Mouse (Mus musculus): Measurements from ENCODE around the gene Aox1. TPM values are rescaled to one million over a fixed set of nuclear protein-coding genes. Genes with fewer than 3 reads are reported as not detected.
A peak's percentile ranks its signal among the peaks of the same experiment; 100 is the strongest.
"Not testable (repeated sequence)": the region's sequence is repeated elsewhere in the genome, so short reads cannot be mapped to it uniquely, and the experiment has no call there.

The Aox1 gene
- polyA plus RNA-seq, 2 experiments, result 0.16 to 0.32 TPM

GRCm38 (mm10) chr1:58031160-58031769 lies 1.5 kb downstream of the Aox1 start:
- H3K9me3 ChIP-seq (ENCODE audit: control insufficient read depth, low read length), result no peaks in the 10 kb centered on the region
- DNase-seq (ENCODE audit: low read depth in 3 of 3, low spot score in 3 of 3) (peak in 2 of 3 experiments; percentile 32 to 38), ATAC-seq (ENCODE audit: insufficient read depth) (no peak)
- H3K4me1 ChIP-seq (replicated peaks; ENCODE audit: control insufficient read depth in 2 of 2, insufficient read depth in 2 of 2, low read length in 1 of 2), result peaks cover 10 to 27% of the 10 kb centered on the region in 2 experiments
- TF ChIP-seq EP300 (IDR thresholded peaks at IDR 0.05; ENCODE audit: low read depth), result no peak
- peak; percentile 94 for TF ChIP-seq CTCF (IDR thresholded peaks at IDR 0.05; ENCODE audit: low read depth)
- H3K27ac ChIP-seq, result no peak overlapping the region
- H3K4me2 ChIP-seq (ENCODE audit: low read depth), result no peak overlapping the region
- no peak overlapping the region for H3K9ac ChIP-seq (replicated peaks)
- H3K36me3 ChIP-seq (replicated peaks; ENCODE audit: control insufficient read depth, insufficient read depth, low read depth), result no peaks in the 10 kb centered on the region
- no peaks in the 10 kb centered on the region for H3K27me3 ChIP-seq (ENCODE audit: control insufficient read depth, insufficient read depth, low read length)
- WGBS (ENCODE audit: insufficient replicate concordance), result 50% methylated on average over 10 of the region's 10 CpGs
- no peak overlapping the region for H3K4me3 ChIP-seq (ENCODE audit: insufficient read depth in 1 of 2, low read depth in 2 of 2, low read length in 2 of 2)

GRCm38 (mm10) chr1:58037306-58037705 lies 7.6 kb downstream of the Aox1 start:
- not testable (repeated sequence) for H3K9ac ChIP-seq (replicated peaks); H3K27me3 ChIP-seq (ENCODE audit: control insufficient read depth, insufficient read depth, low read length); ATAC-seq (ENCODE audit: insufficient read depth); H3K9me3 ChIP-seq (ENCODE audit: control insufficient read depth, low read length); H3K36me3 ChIP-seq (replicated peaks; ENCODE audit: control insufficient read depth, insufficient read depth, low read depth); H3K4me1 ChIP-seq (replicated peaks; ENCODE audit: control insufficient read depth in 2 of 2, insufficient read depth in 2 of 2, low read length in 1 of 2); H3K4me3 ChIP-seq (ENCODE audit: insufficient read depth in 1 of 2, low read depth in 2 of 2, low read length in 2 of 2); DNase-seq (ENCODE audit: low read depth in 3 of 3, low spot score in 3 of 3); H3K27ac ChIP-seq; H3K4me2 ChIP-seq (ENCODE audit: low read depth)
- WGBS (ENCODE audit: insufficient replicate concordance), result 77% methylated on average over 9 of the region's 9 CpGs

- Histone ChIP-seq H3K36me3 (replicated peaks; ENCODE audit: control insufficient read depth, insufficient read depth, low read depth) (no peaks in the 10 kb centered on the region), H3K4me2 (ENCODE audit: low read depth) (no peak overlapping the region), H3K27ac (no peak overlapping the region), H3K27me3 (ENCODE audit: control insufficient read depth, insufficient read depth, low read length) (no peaks in the 10 kb centered on the region), H3K4me1 (replicated peaks; ENCODE audit: control insufficient read depth in 2 of 2, insufficient read depth in 2 of 2, low read length in 1 of 2) (no peaks in the 10 kb centered on the region), H3K4me3 (ENCODE audit: insufficient read depth in 1 of 2, low read depth in 2 of 2, low read length in 2 of 2) (no peak overlapping the region), H3K9ac (replicated peaks) (no peak overlapping the region), H3K9me3 (ENCODE audit: control insufficient read depth, low read length) (no peaks in the 10 kb centered on the region)
- DNase-seq (ENCODE audit: low read depth in 3 of 3, low spot score in 3 of 3), result no peak
- ATAC-seq (ENCODE audit: insufficient read depth), result no peak
- 34% methylated on average over 3 of the region's 3 CpGs for WGBS (ENCODE audit: insufficient replicate concordance)
- TF ChIP-seq EP300 (IDR thresholded peaks at IDR 0.05; ENCODE audit: low read depth), result no peak
- TF ChIP-seq CTCF (IDR thresholded peaks at IDR 0.05; ENCODE audit: low read depth), result no peak
Measured at GRCm38 (mm10) chr1:58045076-58045475, 15.3 kb downstream of the Aox1 start.

GRCm38 (mm10) chr1:58045546-58045945 lies 15.8 kb downstream of the Aox1 start:
- Histone ChIP-seq H3K4me1 (replicated peaks; ENCODE audit: control insufficient read depth in 2 of 2, insufficient read depth in 2 of 2, low read length in 1 of 2) (no peaks in the 10 kb centered on the region), H3K9ac (replicated peaks) (no peak overlapping the region), H3K36me3 (replicated peaks; ENCODE audit: control insufficient read depth, insufficient read depth, low read depth) (no peaks in the 10 kb centered on the region), H3K27me3 (ENCODE audit: control insufficient read depth, insufficient read depth, low read length) (no peaks in the 10 kb centered on the region), H3K9me3 (ENCODE audit: control insufficient read depth, low read length) (no peaks in the 10 kb centered on the region), H3K4me2 (ENCODE audit: low read depth) (no peak overlapping the region), H3K4me3 (ENCODE audit: insufficient read depth in 1 of 2, low read depth in 2 of 2, low read length in 2 of 2) (no peak overlapping the region), H3K27ac (no peak overlapping the region)
- 49% methylated on average over 5 of the region's 5 CpGs for WGBS (ENCODE audit: insufficient replicate concordance)
- DNase-seq (ENCODE audit: low read depth in 3 of 3, low spot score in 3 of 3), result no peak
- TF ChIP-seq EP300 (IDR thresholded peaks at IDR 0.05; ENCODE audit: low read depth), result no peak
- TF ChIP-seq CTCF (IDR thresholded peaks at IDR 0.05; ENCODE audit: low read depth), result no peak
- ATAC-seq (ENCODE audit: insufficient read depth), result no peak

- WGBS (ENCODE audit: insufficient replicate concordance), result 55% methylated on average over 3 of the region's 3 CpGs
- Histone ChIP-seq H3K4me1 (replicated peaks; ENCODE audit: control insufficient read depth in 2 of 2, insufficient read depth in 2 of 2, low read length in 1 of 2) (no peaks in the 10 kb centered on the region), H3K27ac (no peak overlapping the region), H3K4me2 (ENCODE audit: low read depth) (no peak overlapping the region), H3K4me3 (ENCODE audit: insufficient read depth in 1 of 2, low read depth in 2 of 2, low read length in 2 of 2) (no peak overlapping the region), H3K9me3 (ENCODE audit: control insufficient read depth, low read length) (no peaks in the 10 kb centered on the region), H3K9ac (replicated peaks) (no peak overlapping the region), H3K36me3 (replicated peaks; ENCODE audit: control insufficient read depth, insufficient read depth, low read depth) (no peaks in the 10 kb centered on the region), H3K27me3 (ENCODE audit: control insufficient read depth, insufficient read depth, low read length) (no peaks in the 10 kb centered on the region)
- TF ChIP-seq EP300 (IDR thresholded peaks at IDR 0.05; ENCODE audit: low read depth) (no peak), CTCF (IDR thresholded peaks at IDR 0.05; ENCODE audit: low read depth) (no peak)
- DNase-seq (ENCODE audit: low read depth in 3 of 3, low spot score in 3 of 3) (no peak), ATAC-seq (ENCODE audit: insufficient read depth) (no peak)
Measured at GRCm38 (mm10) chr1:58046721-58047290, 17.1 kb downstream of the Aox1 start.

Data from liver, embryonic 14.5 days (tissue).